Comparison of ENCODE assay signal across 8 mouse cellular contexts in the genomic region with DNA sequence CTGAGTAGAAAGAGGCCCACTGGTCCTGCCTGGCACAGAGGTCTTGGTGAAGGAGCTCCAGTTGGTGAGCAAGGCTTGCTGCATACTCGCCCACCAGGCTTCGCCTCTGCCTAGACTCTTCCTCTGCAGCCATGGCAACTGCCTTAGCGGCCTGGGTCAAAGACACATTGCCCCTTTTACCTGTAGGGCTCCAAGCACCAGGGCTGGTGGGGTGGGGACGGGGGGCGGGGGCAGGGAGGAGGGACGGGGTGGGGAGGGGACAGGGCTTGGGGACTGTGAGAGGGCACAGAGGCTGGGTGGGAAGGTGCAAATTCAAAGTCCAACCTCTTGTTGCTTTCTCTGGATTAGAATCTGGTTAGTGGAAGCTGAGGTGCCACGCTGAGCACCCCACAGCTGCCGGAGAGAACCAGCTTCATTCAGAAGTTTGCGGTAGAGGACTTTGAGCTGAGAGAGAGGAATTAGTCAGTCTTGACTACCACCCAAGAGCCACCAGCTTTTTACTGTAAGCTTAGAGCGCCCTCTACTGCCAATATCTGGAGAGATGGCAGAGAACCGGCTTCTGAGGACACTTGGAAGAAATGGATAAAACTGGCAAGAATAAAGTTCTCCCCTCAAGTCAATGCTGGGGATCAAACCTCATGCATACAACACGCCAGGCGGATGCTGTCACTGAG. TPM values are rescaled to one million over a fixed set of nuclear protein-coding genes. Genes with fewer than 3 reads are reported as not detected.
DNase-seq lines count a peak whose midpoint lies in the region; ATAC-seq and TF ChIP-seq lines count a peak whose summit lies in the region.

No protein-coding gene starts in this region.

- no peak for TF ChIP-seq POLR2A in MEL (IDR thresholded peaks at IDR 0.05; ENCODE audit: control insufficient read depth in 1 of 2, insufficient read depth in 1 of 2, low read depth in 1 of 2, low read length in 2 of 2, poor library complexity in 1 of 2)

- no peak overlapping the region for H3K9ac ChIP-seq in MEL (ENCODE audit: control insufficient read depth, low read depth, low read length, poor library complexity, severe bottlenecking)
- H3K9ac ChIP-seq in forebrain, embryonic 13.5 days, result no peak overlapping the region

- no peak overlapping the region for H3K4me3 ChIP-seq in MEL (ENCODE audit: control insufficient read depth in 1 of 2, insufficient read depth in 1 of 2, low read depth in 2 of 2, low read length in 2 of 2)
- H3K4me3 ChIP-seq in forebrain, embryonic 13.5 days, result no peak overlapping the region

- H3K79me2 ChIP-seq in MEL (ENCODE audit: control insufficient read depth, insufficient read depth, low read length, poor library complexity), result no peaks in the 10 kb centered on the region

- H3K36me3 ChIP-seq in MEL (ENCODE audit: control insufficient read depth in 1 of 2, insufficient read depth in 2 of 2, low read length in 2 of 2), result peaks cover 0 to 4% of the 10 kb centered on the region in 2 experiments; a peak in 2 of 4 replicates
- H3K36me3 ChIP-seq in forebrain, embryonic 13.5 days (ENCODE audit: poor library complexity, severe bottlenecking), result no peaks in the 10 kb centered on the region

- H3K27ac ChIP-seq in MEL (ENCODE audit: control insufficient read depth, low read depth, low read length), result no peak overlapping the region
- H3K27ac ChIP-seq in forebrain, embryonic 13.5 days, result no peak overlapping the region

- no peak; the same call in none of the 2 replicates for TF ChIP-seq RAD21 in MEL (IDR thresholded peaks at IDR 0.05; ENCODE audit: low read depth, low read length)

- TF ChIP-seq EP300 in MEL (IDR thresholded peaks at IDR 0.05; ENCODE audit: low read depth in 1 of 2, low read length in 2 of 2), result no peak

- peak overlapping the region; percentile 22; the same call in 1 of the 2 replicates for H3K4me2 ChIP-seq in forebrain, embryonic 13.5 days

- DNase-seq in MEL (ENCODE audit: low read depth, low spot score), result peak; percentile 88
- peak; percentile 20 for DNase-seq in c-Kit-negative CD71-positive TER-119-positive erythroid progenitor cells, embryonic 14.5 days (ENCODE audit: low read depth, low spot score)
- peak; percentile 53 to 59 for DNase-seq in heart, postnatal 36 days
- peak; percentile 74 for DNase-seq in layer of hippocampus, adult 11-12 months (ENCODE audit: low spot score)
- DNase-seq in lung, adult 18-20 months, result peak; percentile 26 to 50
- DNase-seq in retina, embryonic 14.5 days (ENCODE audit: low spot score), result peak; percentile 91

- peaks cover 0 to 4% of the 10 kb centered on the region in 2 experiments; a peak in 3 of 4 replicates for H3K4me1 ChIP-seq in MEL (ENCODE audit: control insufficient read depth in 1 of 2, insufficient read depth in 2 of 2, low read length in 2 of 2)
- no peaks in the 10 kb centered on the region; the same call in 1 of the 2 replicates for H3K4me1 ChIP-seq in forebrain, embryonic 13.5 days

- 21% methylated on average over 13 of the region's 13 CpGs for WGBS in forebrain, embryonic 13.5 days

- intact Hi-C loops in heart, postnatal 36 days (cut with DNase I), result loop anchor here (1.0 to 5.0 kb wide), 4 partner anchors 75 to 351 kb away; a partner anchor contains a TSS

- no peaks in the 10 kb centered on the region for H3K9me3 ChIP-seq in MEL (replicated peaks; ENCODE audit: insufficient read depth, low read length)
- no peaks in the 10 kb centered on the region for H3K9me3 ChIP-seq in forebrain, embryonic 13.5 days (replicated peaks)

- ATAC-seq in forebrain, embryonic 13.5 days, result peak; percentile 78
- no peak for ATAC-seq in activated CD4-positive, CD25-positive, alpha-beta regulatory T cell, adult 4 months

- peak; percentile 69 to 92 (median 75) for TF ChIP-seq CTCF in MEL (IDR thresholded peaks at IDR 0.05 in 2 of 3, conservative IDR thresholded peaks at IDR 0.05 in 1 of 3; ENCODE audit: control insufficient read depth in 1 of 3, insufficient read depth in 1 of 3, low read depth in 2 of 3, low read length in 3 of 3, poor library complexity in 1 of 3, severe bottlenecking in 1 of 3)

- no peaks in the 10 kb centered on the region for H3K27me3 ChIP-seq in MEL (ENCODE audit: control insufficient read depth in 1 of 2, insufficient read depth in 2 of 2, low read length in 2 of 2)
- no peaks in the 10 kb centered on the region for H3K27me3 ChIP-seq in forebrain, embryonic 13.5 days

TF ChIP-seq in MEL, 35 proteins besides CTCF, POLR2A, EP300 and RAD21:
- TF ChIP-seq ZC3H11A (IDR thresholded peaks at IDR 0.05; ENCODE audit: low read depth, low read length) (peak; percentile 92), UBTF (IDR thresholded peaks at IDR 0.05; ENCODE audit: borderline replicate concordance, insufficient read depth, low read depth, low read length) (no peak), MXI1 (IDR thresholded peaks at IDR 0.05; ENCODE audit: low read depth, low read length) (no peak), GABPA (IDR thresholded peaks at IDR 0.05; ENCODE audit: low read depth, low read length) (no peak), SMC3 (IDR thresholded peaks at IDR 0.05; ENCODE audit: low read depth, low read length) (peak; percentile 94), BHLHE40 (IDR thresholded peaks at IDR 0.05; ENCODE audit: borderline replicate concordance, low read depth, low read length) (no peak), SIN3A (IDR thresholded peaks at IDR 0.05; ENCODE audit: low read length) (0 out of 2 replicates have a peak, but pooled peaks have one; percentile 20), CHD1 (IDR thresholded peaks at IDR 0.05; ENCODE audit: low read depth, low read length) (no peak), MYC (IDR thresholded peaks at IDR 0.05; ENCODE audit: low read depth, low read length) (no peak), E2F4 (IDR thresholded peaks at IDR 0.05; ENCODE audit: borderline replicate concordance, low read depth, low read length) (no peak), CHD2 (IDR thresholded peaks at IDR 0.05; ENCODE audit: low read length) (no peak), POLR2AphosphoS2 (IDR thresholded peaks at IDR 0.05; ENCODE audit: low read length) (no peak)

RNA-seq across cellular contexts. Expression of a gene that starts 13.1 kb away (rescaled TPM):
- total RNA-seq in MEL (2012; rRNA removed), result not detected in 2 replicates
- under 1 TPM in 1 of 2 experiments, not detected in 1; 0.01 TPM for polyA plus RNA-seq in MEL (2012; ENCODE audit: insufficient read depth in 1 of 2, insufficient read length in 2 of 2, low read depth in 1 of 2, low replicate concordance in 2 of 2, missing spikeins in 1 of 2)
- 0.04 TPM in 1 of 2 replicates, not detected in the other for polyA plus RNA-seq in forebrain, embryonic 13.5 days (2015; fragmentation: Nextera tagmentation; extraction: Ambion mirVana)
- total RNA-seq in heart, postnatal 36 days (2021), result not detected
- polyA plus RNA-seq in activated CD4-positive, CD25-positive, alpha-beta regulatory T cell, adult 4 months (2017; shearing (Covaris generic)), result not detected

RNA-seq across cellular contexts. Expression of a gene that starts 50.3 kb away (rescaled TPM):
- not detected in 2 replicates for total RNA-seq in MEL (2012; rRNA removed)
- polyA plus RNA-seq in MEL (2012; ENCODE audit: insufficient read depth in 1 of 2, insufficient read length in 2 of 2, low read depth in 1 of 2, low replicate concordance in 2 of 2, missing spikeins in 1 of 2), result not detected
- 0.46 and 1.3 TPM in 2 replicates for polyA plus RNA-seq in forebrain, embryonic 13.5 days (2015; fragmentation: Nextera tagmentation; extraction: Ambion mirVana)
- not detected for total RNA-seq in heart, postnatal 36 days (2021)
- polyA plus RNA-seq in activated CD4-positive, CD25-positive, alpha-beta regulatory T cell, adult 4 months (2017; shearing (Covaris generic)), result not detected

Comparison
In these comparisons a context has a peak if more than half of its experiments do, and no peak if none do; other contexts are left out.
1. DNase-seq: peak in every context shown above with its lines; median percentile 91 in retina, embryonic 14.5 days; 88 in MEL; 74 in layer of hippocampus, adult 11-12 months; 56 in heart, postnatal 36 days; 38 in lung, adult 18-20 months; 20 in c-Kit-negative CD71-positive TER-119-positive erythroid progenitor cells, embryonic 14.5 days.